Mouse (Mus musculus) midbrain, embryonic 14.5 days (tissue): Measurements from ENCODE around the gene Hsp90ab1. TPM values are rescaled to one million over a fixed set of nuclear protein-coding genes. Genes with fewer than 3 reads are reported as not detected.
A peak's percentile ranks its signal among the peaks of the same experiment; 100 is the strongest.

Source experiments
- ATAC-seq: fragments of 200-750 bp; cut with Nextera tagmentation; 2 replicates; pipeline ENCODE4 v1.8.0; 2017; ENCODE audit warnings: moderate number of reproducible peaks, moderate library complexity; ENCODE audit not compliant: low FRiP score, low TSS enrichment
- DNase-seq: peaks from one replicate; pipeline ENCODE4 v3.0.0-alpha.2; 2015
- H3K27ac ChIP-seq: fragments of 300-500 bp; sonication (generic); replicated peaks from 2 replicates; pipeline ENCODE4 v1.5.1; 2014; ENCODE audit warnings: mild to moderate bottlenecking, low read depth, low read length, moderate library complexity
- H3K27me3 ChIP-seq: fragments of 300-500 bp; sonication (generic); 2 replicates; pipeline ENCODE4 v1.6.1; 2014; ENCODE audit warnings: low read length, control low read depth, mixed read lengths; ENCODE audit not compliant: control insufficient read depth, insufficient read depth
- H3K36me3 ChIP-seq: fragments of 300-500 bp; sonication (generic); 2 replicates; pipeline ENCODE4 v1.6.1; 2014; ENCODE audit warnings: low read length, control low read depth; ENCODE audit not compliant: control insufficient read depth, insufficient read depth
- H3K4me1 ChIP-seq: fragments of 300-500 bp; sonication (generic); 2 replicates; pipeline ENCODE4 v1.6.1; 2014; ENCODE audit warnings: mild to moderate bottlenecking, antibody characterized with exemption, low read length, control low read depth; ENCODE audit not compliant: control insufficient read depth, insufficient read depth
- H3K4me2 ChIP-seq: fragments of 300-500 bp; sonication (generic); 2 replicates; pipeline ENCODE4 v1.6.1; 2014; ENCODE audit warnings: mild to moderate bottlenecking, low read length, moderate library complexity
- H3K4me3 ChIP-seq: fragments of 300-500 bp; sonication (generic); replicated peaks from 2 replicates; pipeline ENCODE4 v1.5.1; 2014; ENCODE audit warnings: low read depth, low read length
- H3K9ac ChIP-seq: fragments of 300-500 bp; sonication (generic); replicated peaks from 2 replicates; pipeline ENCODE4 v1.6.1; 2014; ENCODE audit warnings: mild to moderate bottlenecking, low read length, moderate library complexity
- H3K9me3 ChIP-seq: fragments of 300-500 bp; sonication (generic); 2 replicates; pipeline ENCODE4 v1.6.1; 2016; ENCODE audit warnings: low read length, control low read depth, mixed read lengths; ENCODE audit not compliant: control insufficient read depth
- WGBS: fragments of 180-500 bp; shearing (Covaris S2); extraction: QIAGEN DNeasy Blood & Tissue Kit; methylation state at CpG from one replicate; pipeline ENCODE4 v1.1.7; 2014; 5-methylcytosine and 5-hydroxymethylcytosine counted together
- polyA plus RNA-seq: library from polyadenylated mRNA; unstranded; fragments of >200 nt; fragmentation: Nextera tagmentation; extraction: Ambion mirVana; gene quantifications from 2 replicates; pipeline ENCODE4 v1.2.1, GENCODE M21; 2014

The Hsp90ab1 gene
- polyA plus RNA-seq, 1 experiment from 2014 or later = 1,388 TPM

GRCm38 (mm10) chr17:45557998-45558862 lies 14.8 kb downstream of the Hsp90ab1 start:
- DNase-seq (no peak), ATAC-seq (no peak)
- H3K36me3 ChIP-seq = no peaks in the 10 kb centered on the region
- H3K4me1 ChIP-seq = peaks cover 10% of the 10 kb centered on the region; the same call in 1 of the 2 replicates
- no peaks in the 10 kb centered on the region for H3K27me3 ChIP-seq
- no peak overlapping the region for H3K27ac ChIP-seq
- 77% methylated on average over 16 of the region's 16 CpGs for WGBS
- H3K4me3 ChIP-seq = no peak overlapping the region
- H3K9ac ChIP-seq = no peak overlapping the region
- no peaks in the 10 kb centered on the region for H3K9me3 ChIP-seq
- no peak overlapping the region for H3K4me2 ChIP-seq

- no peaks in the 10 kb centered on the region for H3K9me3 ChIP-seq
- H3K36me3 ChIP-seq = no peaks in the 10 kb centered on the region
- no peak overlapping the region for H3K4me2 ChIP-seq
- ATAC-seq = no peak
- peaks cover 10% of the 10 kb centered on the region; the same call in 1 of the 2 replicates for H3K4me1 ChIP-seq
- H3K4me3 ChIP-seq = no peak overlapping the region
- no peaks in the 10 kb centered on the region for H3K27me3 ChIP-seq
- WGBS = 69% methylated on average over 7 of the region's 7 CpGs
- no peak for DNase-seq
- no peak overlapping the region for H3K27ac ChIP-seq
- H3K9ac ChIP-seq = no peak overlapping the region
These were observed 15.7 kb downstream of the Hsp90ab1 start for GRCm38 (mm10) chr17:45557246-45557824.

GRCm38 (mm10) chr17:45556514-45557245 lies 16.4 kb downstream of the Hsp90ab1 start:
- no peak for ATAC-seq
- Histone ChIP-seq H3K36me3 (no peaks in the 10 kb centered on the region), H3K9me3 (no peaks in the 10 kb centered on the region), H3K27me3 (no peaks in the 10 kb centered on the region), H3K9ac (no peak overlapping the region), H3K4me2 (peak overlapping the region; percentile 96), H3K27ac (no peak overlapping the region), H3K4me3 (peak overlapping the region; percentile 59; the same call in 1 of the 2 replicates), H3K4me1 (peaks cover 14% of the 10 kb centered on the region; the same call in 1 of the 2 replicates)
- no peak for DNase-seq
- 74% methylated on average over 3 of the region's 3 CpGs for WGBS

GRCm38 (mm10) chr17:45556107-45556489 lies 17.0 kb downstream of the Hsp90ab1 start:
- H3K9ac ChIP-seq = peak overlapping the region; percentile 66
- H3K36me3 ChIP-seq = no peaks in the 10 kb centered on the region
- H3K4me1 ChIP-seq = peaks cover 14% of the 10 kb centered on the region; the same call in 1 of the 2 replicates
- DNase-seq (no peak), ATAC-seq (no peak)
- WGBS = 1% methylated on average over 14 of the region's 14 CpGs
- peak overlapping the region; percentile 96 for H3K4me2 ChIP-seq
- H3K4me3 ChIP-seq = peak overlapping the region; percentile 59
- no peaks in the 10 kb centered on the region for H3K27me3 ChIP-seq
- H3K27ac ChIP-seq = no peak overlapping the region
- H3K9me3 ChIP-seq = no peaks in the 10 kb centered on the region

- under 1% methylated on average over 45 of the region's 45 CpGs for WGBS
- Histone ChIP-seq H3K27me3 (no peaks in the 10 kb centered on the region), H3K9ac (peak within 1 kb of the TSS; percentile 66), H3K36me3 (no peaks in the 10 kb centered on the region), H3K27ac (0 out of 2 replicates have a peak within 1 kb of the TSS, but pooled peaks have one; percentile 9), H3K4me2 (peak within 1 kb of the TSS; percentile 96), H3K4me1 (peaks cover 15% of the 10 kb centered on the region; the same call in 1 of the 2 replicates), H3K9me3 (no peaks in the 10 kb centered on the region), H3K4me3 (peak within 1 kb of the TSS; percentile 59)
- peak; percentile 94 for DNase-seq
- ATAC-seq = peak; percentile 83
These were observed 17.5 kb downstream of the Hsp90ab1 start, which contains the start of gene Nfkbie for GRCm38 (mm10) chr17:45555452-45556106. Gene Nfkbie, plus strand, starts transcription at chr17:45555703.

- H3K4me3 ChIP-seq = no peak overlapping the region
- WGBS = 52% methylated on average over 1 of the region's 1 CpGs
- H3K4me1 ChIP-seq = peaks cover 23% of the 10 kb centered on the region
- no peak for ATAC-seq
- no peaks in the 10 kb centered on the region for H3K9me3 ChIP-seq
- H3K27me3 ChIP-seq = no peaks in the 10 kb centered on the region
- H3K36me3 ChIP-seq = no peaks in the 10 kb centered on the region
- no peak overlapping the region for H3K4me2 ChIP-seq
- no peak overlapping the region for H3K27ac ChIP-seq
- DNase-seq = no peak
- H3K9ac ChIP-seq = no peak overlapping the region
These were observed 18.7 kb downstream of the Hsp90ab1 start for GRCm38 (mm10) chr17:45554420-45554819.

GRCm38 (mm10) chr17:45553065-45553464 lies 20.0 kb downstream of the Hsp90ab1 start:
- Histone ChIP-seq H3K36me3 (no peaks in the 10 kb centered on the region), H3K4me2 (no peak overlapping the region), H3K4me3 (no peak overlapping the region), H3K27ac (no peak overlapping the region), H3K9ac (no peak overlapping the region), H3K4me1 (peaks cover 27% of the 10 kb centered on the region), H3K9me3 (no peaks in the 10 kb centered on the region), H3K27me3 (no peaks in the 10 kb centered on the region)
- DNase-seq (no peak), ATAC-seq (no peak)
- 86% methylated on average over 3 of the region's 3 CpGs for WGBS

- ATAC-seq (0 out of 2 replicates have a peak, but pooled peaks have one; percentile 21), DNase-seq (peak; percentile 87)
- Histone ChIP-seq H3K27ac (no peak overlapping the region), H3K4me1 (peaks cover 34% of the 10 kb centered on the region), H3K4me2 (no peak overlapping the region), H3K27me3 (peaks cover 9% of the 10 kb centered on the region; the same call in 1 of the 2 replicates), H3K9me3 (no peaks in the 10 kb centered on the region), H3K9ac (no peak overlapping the region), H3K4me3 (no peak overlapping the region), H3K36me3 (peaks cover 1% of the 10 kb centered on the region)
- 4% methylated on average over 8 of the region's 8 CpGs for WGBS
These were observed 21.1 kb downstream of the Hsp90ab1 start for GRCm38 (mm10) chr17:45551816-45552451.
